Mouse (Mus musculus): ENCODE data around the gene Mbl1.

The Mbl1 gene

DNA sequence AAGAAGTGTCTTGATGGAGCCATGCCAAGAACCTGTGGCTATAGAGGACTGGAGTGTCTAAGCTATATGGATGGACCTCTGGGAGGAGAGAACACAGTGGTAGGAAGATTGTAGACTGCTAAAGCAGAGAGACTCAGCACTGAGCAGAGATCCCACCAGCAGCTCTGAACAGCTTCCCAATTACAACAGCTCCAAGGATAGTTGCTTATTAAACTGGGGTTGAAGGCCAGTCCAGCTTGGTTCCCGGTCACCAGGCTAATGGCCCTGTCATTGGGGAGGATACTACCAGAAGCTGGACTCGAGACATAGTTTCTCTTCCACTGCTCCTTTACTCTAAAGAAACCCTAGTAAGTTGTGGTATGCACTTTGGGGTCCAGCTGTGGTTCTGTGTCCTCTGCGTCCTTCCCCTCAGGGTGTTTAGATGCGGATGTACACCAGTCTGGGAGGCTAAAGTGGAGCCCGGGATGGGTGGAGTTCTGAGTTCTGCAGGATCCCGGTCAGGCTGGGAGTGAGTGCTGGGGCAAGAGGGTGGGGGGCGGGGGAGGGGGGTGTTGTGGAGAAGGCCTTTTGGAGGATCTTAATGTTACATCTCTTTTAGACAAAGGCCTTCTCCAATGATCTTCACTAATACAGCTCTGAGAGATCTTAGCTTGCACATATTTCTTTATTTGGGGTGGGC is at the start of gene Mbl1:
Gene Mbl1, plus strand, starts transcription at position 239 of the 679 bp plus-strand sequence.
- no peak for DNase-seq (ENCODE audit: low read depth)

DNA sequence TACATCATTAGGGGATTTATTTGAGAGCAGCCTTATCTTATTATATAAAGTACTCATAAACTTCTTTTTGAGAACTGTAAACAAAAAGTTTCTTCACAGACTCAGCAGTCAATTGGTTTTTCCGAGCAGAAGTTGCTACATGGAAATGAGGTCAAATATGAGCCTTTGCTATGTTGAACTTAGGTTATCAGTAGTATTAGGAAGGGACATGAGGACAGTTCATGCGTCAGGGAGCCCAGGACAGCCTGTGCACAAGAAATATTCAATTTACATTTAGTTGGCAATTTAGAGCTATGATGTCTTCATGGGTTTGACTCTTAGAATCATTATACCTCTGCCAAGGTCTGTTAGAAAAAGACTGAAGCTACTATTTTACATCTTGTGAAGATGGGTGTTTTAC is 49.0 kb upstream of the Mbl1 start:
- no peak for DNase-seq (ENCODE audit: low read depth)

DNA sequence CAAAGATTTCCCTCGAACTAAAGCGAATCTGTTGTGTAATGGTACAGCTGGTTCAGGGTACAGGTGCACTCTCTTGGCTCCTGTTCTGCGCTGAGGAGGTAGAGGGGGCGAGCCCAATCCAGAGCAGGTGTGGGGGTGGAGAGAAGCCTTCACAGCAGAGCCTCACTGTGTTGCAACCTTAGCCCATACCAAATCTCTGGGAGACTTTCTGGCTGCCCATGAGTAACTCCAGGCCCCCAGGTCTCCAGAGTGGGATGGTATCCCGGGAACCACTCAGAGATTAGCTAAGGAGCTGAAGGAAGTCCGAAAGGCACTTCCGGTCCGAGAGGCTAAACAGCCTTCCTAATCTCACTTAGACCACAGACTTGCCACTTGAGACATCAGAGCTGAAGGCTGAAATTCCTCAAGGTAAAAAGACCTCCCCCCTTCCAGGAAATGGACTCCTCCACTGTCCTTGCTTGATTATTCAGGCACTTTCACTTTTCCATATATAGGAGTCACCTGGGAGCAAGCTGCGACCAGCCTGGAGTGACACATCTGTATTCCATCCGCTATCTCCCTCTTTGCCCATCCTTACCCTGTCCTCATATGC is 46.3 kb upstream of the Mbl1 start, which contains the start of gene Mat1a:
Gene Mat1a, plus strand, starts transcription at position 183 of the 592 bp plus-strand sequence.
- no peak for DNase-seq (ENCODE audit: low read depth)

DNA sequence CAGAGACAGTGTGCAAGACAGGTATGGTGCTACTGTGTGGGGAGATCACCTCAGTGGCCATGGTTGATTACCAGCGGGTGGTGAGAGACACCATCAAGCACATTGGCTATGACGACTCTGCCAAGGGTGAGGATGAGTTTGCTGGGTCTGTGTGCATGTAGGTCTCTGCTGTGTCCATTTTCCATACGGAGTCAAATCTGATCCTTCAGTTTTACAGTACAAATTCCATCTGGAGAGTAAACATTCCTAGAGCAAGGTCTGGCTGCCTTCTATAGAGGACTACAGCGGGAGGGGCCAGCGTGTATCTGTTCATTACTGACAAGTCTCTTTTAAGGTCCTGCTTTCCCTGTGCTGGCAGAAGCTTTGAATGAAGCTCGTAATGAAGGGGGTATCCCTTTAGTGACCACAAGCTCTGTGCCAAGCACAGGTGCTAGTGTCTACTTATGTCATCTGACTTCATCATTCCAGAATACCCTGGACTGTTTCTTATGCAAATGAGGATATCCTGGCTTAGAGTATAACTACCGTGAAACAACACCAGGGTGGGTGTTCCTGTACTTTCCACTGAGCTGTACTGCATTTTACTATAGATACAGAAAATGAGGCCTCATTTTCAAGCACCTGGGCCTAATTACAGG is 40.1 kb upstream of the Mbl1 start:
- DNase-seq (ENCODE audit: low read depth), result no peak

DNA sequence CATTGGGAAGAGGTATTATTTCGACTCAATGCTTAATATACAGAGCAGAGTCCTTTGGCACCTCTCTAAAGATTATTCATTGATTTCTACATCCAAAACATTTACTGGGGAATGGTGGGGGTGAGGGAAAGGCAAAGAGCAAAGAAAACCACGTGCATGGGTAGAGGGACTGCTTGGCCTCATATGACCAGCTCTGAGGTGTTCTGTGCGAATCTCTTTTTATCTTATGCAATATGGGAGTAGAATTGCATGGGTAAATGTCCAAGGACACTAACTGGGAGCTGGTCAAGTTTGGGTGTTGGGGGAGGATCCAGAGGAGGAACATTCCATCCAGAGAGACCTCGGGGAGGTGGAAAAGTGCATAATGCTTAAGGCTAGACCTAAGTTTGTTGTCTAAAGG is 38.3 kb upstream of the Mbl1 start:
- DNase-seq (ENCODE audit: low read depth), result no peak

DNA sequence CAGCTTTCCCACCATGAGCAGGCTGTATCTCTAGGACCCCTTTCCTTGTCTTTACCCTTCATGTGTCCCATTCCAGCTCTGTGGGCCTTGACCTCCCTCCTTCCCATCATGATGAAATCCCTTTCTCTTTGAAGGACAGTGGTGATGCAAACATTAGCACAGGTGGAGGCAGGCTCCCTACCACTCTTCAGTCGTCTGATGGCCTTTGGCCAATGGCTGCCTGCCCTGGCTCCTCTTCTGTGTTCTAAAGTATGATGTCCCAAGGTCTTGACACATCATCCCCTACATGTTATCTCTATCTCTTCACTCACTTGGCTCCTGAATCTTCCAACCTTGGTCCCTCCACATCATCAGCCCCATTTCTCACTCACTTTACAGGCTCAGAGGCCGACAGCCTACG is 35.0 kb upstream of the Mbl1 start:
- no peak for DNase-seq (ENCODE audit: low read depth)

DNA sequence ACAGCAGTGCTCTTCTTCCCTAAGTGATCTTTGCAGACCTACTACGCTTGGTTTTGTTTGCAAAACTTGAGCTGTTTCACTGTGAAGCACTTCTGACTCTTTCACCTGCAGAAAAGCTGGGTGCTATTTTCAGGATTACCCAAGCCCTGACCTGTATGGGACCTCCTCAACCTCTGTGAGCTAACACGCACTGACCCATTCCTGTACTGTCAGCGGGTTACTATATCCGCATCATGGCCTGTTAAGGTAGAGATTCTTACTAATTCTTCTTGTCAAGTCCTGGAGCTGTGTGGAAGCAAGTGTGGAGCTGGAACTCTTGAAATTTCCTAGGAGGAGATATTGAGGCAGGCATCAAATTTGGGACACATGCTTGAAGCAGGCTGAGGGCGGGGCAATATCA is 26.6 kb upstream of the Mbl1 start:
- DNase-seq (ENCODE audit: low read depth), result no peak

DNA sequence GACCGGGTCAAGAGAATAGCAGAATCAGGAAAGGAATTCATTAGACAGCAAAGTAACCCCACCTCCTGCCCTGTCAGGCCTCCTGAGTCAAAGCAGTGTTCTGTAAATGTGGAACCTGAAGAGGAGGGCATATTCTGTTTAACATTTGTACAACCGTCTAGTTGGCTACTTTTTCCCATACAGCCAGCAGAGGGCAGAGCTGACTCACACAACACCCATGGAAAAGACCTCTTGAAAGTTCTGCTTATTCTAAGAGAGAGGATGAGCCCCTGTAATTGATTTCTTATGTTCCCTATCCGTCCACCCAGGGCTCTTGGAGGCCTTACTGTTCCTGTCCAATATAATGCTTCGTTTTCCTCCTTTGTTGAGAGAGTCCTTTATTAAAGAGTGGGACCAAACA is 23.3 kb upstream of the Mbl1 start:
- peak; percentile 44 for DNase-seq (ENCODE audit: low read depth)

DNA sequence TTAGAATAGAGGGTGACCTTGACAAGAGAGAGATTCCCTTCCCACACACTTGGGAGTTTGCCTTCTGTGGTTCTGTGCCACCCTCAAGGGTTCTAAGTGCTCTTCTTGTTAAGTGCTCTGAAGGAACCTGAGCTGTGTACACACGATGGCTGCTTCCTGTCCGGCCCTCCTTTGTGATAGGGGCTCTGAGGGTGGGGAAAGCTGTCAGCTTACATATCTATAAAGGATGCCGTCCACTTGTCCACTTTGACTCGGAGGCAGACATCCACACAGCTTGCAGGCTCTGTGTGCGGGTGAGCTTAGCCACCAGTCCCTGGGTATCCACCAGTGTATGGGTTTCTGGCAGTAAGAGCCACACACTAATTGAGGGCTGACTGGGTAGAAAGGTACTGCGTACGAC is 19.7 kb upstream of the Mbl1 start, which contains the start of gene Sftpa1:
Gene Sftpa1, plus strand, starts transcription at position 243 of the 400 bp plus-strand sequence.
- no peak for DNase-seq (ENCODE audit: low read depth)

DNA sequence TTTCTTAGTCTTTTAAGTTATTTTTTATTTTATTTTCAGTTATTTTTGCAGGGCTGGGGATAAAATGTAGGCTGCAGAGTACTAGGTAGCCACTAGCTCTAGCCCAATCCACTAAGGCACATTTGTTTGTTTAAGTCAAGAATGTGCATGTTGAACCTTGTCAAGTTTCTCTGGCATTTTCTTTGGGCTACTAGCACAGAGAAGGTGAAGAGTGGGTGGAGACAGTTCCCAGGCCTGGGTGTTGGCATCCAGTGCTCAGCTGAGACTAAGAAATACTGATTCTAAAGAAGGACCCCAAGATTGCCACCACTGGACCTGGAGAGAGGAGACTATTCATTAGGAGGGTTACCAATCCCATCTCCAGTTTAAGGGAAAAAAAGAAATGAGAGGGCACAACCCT is 14.3 kb upstream of the Mbl1 start:
- DNase-seq (ENCODE audit: low read depth), result no peak

DNA sequence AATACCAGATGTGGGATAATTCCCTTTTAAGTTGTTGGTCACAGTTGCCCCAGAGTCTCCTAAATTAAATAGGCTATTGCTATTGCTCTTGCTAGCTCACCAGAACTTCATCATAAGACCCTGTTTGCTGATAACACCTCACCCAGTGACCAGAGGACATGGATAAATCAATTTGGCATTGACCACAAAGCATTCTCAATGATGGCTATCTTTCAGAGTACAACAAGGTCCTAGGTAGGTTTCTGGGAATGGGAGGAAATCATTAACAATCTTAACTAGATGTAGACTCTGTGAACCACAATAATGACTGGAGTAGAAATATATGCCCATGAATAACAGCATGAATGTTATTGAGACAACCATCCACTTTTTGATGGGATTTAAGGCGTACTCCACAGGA is 10.6 kb upstream of the Mbl1 start:
- DNase-seq (ENCODE audit: low read depth), result no peak

DNA sequence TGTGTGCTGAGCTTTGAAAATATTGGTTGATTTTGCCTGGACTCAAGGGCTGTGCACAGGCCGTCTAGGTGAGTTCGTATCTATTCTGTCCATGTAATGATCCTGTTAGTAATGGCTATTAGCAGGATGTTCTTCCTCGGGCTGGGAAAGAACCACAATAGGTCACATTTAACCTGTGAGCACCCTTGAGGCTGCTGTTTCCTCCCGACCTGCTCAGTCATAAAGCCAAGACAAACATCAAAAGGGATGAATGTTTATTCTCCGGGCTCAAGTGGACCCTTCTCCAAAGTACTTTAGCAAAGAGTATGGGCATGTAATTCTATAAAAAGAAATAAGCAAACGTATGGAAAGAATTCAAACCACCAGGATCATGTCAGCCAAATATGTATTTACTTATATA is 5.2 kb upstream of the Mbl1 start:
- no peak for DNase-seq (ENCODE audit: low read depth)

DNA sequence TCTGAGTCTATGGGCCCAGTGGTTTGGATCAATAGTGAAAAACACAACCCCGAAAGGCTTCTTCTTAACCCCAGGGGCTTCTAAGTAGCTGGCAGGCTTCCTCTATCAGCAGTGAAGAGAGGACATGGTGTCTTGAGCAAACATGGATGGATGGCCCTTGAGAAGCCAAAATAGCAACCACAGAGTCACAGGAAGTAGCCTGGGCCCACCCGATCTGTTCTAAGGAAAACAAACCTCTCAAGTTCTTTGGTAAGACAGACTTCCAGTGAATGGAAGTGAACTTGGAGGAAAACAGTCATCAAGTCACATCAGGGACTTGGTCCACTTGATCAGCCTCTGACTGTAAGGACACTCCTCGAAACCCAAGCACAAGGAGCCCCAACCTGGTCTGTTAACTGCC is 4.3 kb upstream of the Mbl1 start:
- no peak for DNase-seq (ENCODE audit: low read depth)

DNA sequence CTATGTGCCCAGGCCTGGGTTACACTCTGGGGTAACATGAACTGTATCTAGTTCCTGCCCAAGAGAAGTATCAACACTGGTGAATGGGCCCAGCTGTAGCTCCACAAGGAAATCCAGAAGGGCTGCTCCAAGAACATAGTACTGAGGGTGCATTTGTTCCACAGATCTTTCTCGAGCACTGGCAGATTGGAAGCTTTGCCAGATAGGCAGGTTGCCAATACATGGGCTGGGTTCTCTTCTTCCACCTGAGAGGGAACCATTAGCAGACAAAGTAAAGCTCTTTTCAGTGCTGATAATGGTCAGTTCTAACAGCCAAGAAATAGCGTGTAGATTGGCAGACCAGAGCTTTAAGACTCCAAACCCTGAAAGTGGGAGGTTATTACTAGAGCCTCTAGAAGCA is 3.9 kb upstream of the Mbl1 start:
- DNase-seq (ENCODE audit: low read depth), result no peak

DNA sequence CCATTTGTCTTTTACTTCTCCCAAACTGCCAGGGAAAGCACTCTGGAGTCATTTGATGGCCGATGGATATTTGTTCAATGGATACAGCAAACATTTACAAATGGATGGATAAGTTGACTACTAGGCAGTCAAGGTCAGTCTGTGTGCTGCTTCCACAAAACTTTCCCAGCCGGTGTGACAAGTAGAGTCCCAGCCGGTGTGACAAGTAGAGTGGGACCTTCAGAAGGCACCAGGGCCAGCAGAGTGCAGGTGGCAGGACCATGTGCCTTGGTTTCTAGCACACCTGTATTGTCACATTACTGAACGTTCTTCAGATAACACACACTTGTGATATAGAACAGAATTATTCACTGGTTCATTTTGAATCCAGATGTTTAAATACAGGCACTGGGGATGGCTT is 8.8 kb downstream of the Mbl1 start:
- no peak for DNase-seq (ENCODE audit: low read depth)

DNA sequence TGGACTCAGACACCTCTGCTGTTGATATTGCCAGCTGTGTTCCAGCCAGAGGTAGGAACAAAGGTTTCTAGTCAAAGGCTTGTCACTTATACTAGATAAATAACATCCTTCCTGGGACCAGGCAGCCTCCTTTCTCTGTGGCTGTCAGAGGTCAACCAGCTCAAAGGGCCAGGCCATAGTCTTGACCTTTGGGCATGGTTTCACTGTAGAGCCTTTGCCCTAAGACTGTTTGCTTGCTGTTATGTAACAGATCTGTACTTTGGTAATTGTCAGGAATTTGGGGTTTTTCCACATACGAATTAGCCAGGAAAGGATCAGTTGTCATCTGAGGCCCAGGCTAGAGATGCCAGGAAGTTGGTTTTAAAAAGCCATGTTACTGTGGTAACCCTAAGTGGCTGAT is 9.5 kb downstream of the Mbl1 start:
- no peak for DNase-seq (ENCODE audit: low read depth)

DNA sequence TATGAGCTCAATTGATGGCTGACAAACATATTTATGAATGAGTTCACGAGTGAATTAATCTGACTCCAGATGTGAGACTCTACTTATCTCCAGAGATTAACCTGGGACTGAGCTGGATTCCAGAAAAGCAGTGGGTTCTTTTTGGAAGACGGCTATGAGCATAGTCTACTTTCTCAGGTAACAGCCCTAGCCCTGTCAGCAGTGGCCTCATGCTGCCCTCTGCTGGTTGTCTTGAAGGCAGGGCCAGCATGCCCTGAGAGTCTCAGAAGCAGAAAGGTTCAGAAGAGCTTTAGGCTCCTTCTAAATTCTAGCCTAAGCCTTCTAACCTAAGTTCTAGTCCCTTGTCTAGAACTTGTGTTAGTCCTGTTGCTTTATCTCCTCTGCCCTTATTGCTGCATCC is 11.4 kb downstream of the Mbl1 start:
- DNase-seq (ENCODE audit: low read depth), result peak; percentile 22

DNA sequence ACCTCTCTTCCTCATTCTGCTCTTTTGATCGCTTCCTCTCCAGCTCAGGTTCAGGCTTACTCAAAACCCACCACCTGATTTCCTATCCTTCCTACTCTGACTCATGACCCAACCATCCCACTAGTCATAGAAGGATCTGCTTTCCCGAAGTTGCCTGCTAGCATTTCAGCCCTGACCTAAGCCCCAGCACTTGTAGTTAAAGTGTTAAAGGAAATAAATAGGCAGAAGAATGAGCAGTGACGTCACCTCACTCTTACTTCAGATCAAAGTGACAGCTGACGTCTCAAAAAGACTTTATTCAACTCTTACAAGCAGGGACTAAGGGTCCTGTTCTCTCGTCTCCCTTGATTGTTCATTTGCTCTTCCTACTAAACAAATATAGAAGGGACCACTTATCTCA is 16.0 kb downstream of the Mbl1 start:
- DNase-seq (ENCODE audit: low read depth), result no peak

DNA sequence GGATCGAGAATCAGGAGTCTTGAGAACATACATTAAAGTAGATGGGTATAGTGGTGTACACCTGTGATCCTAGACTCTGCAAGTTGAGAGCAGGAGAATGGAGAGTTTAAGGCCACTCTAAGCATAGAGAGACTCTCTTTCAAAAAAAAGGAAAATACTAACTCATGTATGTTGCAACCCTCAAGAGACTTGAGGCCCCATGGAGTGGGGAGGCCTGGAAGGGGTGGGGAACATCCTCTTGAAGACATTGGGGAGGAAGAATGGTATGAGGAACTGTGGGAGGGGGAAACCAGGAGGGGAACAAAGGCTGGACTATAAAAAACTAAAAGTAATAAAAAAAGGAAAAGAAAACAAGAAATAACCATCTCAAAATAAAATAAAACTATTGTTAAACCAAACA is 17.3 kb downstream of the Mbl1 start:
- no peak for DNase-seq (ENCODE audit: low read depth)

DNA sequence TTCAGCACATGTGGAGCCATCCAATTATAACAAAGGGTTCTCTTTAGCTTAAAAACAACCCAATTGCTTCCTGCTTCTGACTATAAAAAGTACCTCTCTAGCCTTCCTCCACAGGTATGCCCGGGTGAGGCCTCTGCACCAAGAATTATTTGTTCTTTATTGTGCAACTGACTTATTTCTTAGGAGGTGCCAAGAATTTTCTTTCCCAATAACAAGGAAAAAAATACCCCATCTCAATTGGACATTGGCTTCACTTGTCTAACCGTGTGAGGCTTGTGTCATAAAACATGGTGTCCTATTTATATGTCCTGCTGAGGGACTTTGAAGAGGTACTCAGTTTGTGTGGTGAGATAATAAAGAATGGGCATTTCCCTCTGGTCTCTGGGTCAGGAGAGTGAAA is 19.3 kb downstream of the Mbl1 start:
- DNase-seq (ENCODE audit: low read depth), result no peak

DNA sequence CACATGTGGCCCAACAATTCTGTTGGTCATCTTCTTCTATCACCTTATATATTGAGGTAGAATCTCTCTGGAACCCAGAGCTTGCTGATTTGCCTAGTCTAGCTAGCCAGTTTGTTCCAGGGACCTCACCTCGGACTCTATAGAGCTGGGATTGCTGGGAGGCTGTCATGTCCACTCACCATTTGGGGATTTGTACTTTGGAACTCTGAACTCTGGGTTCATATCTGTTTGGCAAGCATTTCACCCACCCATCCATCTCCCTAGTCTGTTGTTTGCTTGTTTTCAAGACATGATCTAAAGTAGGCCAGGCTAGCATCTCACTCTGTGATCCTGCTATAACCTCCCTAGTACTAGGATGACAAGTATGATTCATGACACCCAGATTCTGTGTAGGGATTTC is 23.5 kb downstream of the Mbl1 start:
- no peak for DNase-seq (ENCODE audit: low read depth)

DNA sequence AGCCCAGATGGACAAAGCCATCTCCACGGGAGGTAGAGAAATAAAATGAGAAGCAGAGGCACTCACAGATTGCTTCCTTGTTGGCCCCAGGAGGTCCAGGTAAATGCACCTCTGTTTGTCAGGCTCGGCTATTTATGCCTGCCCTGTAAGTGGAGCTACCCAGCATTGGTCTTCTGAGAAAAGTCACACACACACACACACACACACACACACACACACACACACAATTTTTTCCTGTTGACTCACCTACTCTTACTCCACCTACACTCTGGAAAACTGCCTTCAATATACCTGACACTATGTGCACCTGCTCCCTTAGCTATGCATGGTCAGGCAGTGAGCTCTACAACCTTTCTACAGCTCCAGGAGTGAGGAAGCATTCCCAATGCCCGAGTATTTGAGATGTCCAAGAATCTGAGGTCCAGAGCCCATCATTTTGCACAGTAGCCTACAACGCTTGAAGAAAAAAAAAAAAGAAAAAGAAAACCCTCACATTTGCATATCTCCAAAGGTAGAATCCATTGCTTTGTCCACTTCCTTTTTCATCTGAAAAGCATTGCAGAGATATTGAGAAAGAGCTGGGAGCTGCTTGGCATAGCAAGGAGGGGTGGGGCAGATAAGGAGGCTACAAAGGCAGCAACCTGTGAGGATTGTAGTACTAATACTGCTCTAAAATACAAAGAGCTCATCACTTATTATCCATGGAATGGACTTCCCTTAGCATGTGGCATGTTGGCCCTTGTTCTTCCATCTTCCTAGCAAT is 34.0 kb downstream of the Mbl1 start, which contains the start of gene Sftpd:
Gene Sftpd, minus strand, starts transcription at position 91 of the 763 bp plus-strand sequence.
- DNase-seq (ENCODE audit: low read depth), result no peak

DNA sequence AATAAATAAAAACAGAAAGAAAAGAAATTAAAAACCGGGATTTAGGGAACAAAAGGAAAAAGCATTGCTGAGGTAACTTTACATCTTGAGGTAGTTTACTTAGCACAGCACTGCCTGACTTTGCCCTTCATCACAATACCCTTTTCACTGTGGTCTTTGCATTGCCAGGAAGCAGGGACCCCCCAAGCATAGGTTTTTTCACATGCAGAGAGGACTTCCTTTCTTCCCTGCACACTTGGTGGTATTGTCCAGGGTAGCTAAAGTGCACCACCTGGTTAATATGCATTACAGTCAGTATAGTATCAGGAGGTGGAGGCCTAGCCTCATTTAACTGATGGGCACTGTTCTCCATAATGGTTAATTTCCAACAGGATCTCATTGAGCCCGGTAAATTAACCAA is 38.2 kb downstream of the Mbl1 start:
- DNase-seq (ENCODE audit: low read depth), result no peak

Measured in 416B (cell line).